ENCODE assay signal across 8 mouse cellular contexts in the genomic region with DNA sequence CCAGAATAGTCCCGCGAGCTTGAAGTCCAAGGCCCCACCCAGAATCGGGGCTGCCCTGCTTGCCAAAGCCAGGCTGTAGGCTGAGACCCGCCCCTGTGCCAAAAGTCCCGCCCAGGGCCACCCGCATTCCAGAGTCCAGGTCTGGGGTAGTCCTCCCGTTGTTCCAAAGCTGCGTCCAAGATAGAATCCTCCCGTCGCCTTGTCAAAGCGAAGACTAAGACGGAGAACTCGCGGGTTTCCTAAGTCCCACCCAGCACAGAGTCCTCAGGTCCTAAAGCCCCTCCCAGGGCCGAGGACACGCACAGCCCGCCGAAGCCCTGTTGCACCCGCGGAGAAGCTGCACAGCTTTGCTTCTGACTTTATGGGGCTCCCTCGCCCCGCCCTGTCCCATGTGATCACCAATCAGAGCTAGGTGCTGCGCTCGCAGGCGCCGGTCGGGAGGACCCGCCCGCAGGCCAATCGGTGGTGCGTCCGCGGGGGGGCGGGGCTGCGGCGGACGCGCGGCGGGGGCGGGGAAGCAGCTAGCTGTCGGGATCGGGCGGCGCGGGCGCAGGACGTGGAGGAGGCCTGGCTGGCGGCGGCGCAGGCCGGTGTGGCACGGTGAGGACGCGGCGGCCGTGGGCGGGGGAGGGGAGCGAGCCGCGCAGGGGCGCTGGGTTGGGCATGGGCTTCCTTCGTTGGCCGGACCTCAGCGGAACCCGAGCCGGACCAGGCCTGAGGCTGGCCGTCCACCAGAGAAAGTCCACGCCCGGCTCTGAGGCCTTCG. TPM values are rescaled to one million over a fixed set of nuclear protein-coding genes. Genes with fewer than 3 reads are reported as not detected.
A peak's percentile ranks its signal among the peaks of the same experiment; 100 is the strongest.
DNase-seq lines count a peak whose midpoint lies in the region; ATAC-seq lines count a peak whose summit lies in the region.

Gene Farp2, plus strand, starts transcription at position 495 of the 766 bp plus-strand sequence.

- peak; percentile 95 for DNase-seq in MEL-GATA-1-ER (ENCODE audit: extremely low read depth, low read depth)
- DNase-seq in cerebellum, adult 8-10 months, result peak; percentile 89
- peak; percentile 95 for DNase-seq in forelimb bud, embryonic 11.5 days (ENCODE audit: low read depth, low spot score)
- peak; percentile 70 for DNase-seq in layer of hippocampus, adult 9-10 months (ENCODE audit: low spot score)
- peak; percentile 78 for DNase-seq in ovary, postnatal 10 days (ENCODE audit: low spot score)
- peak; percentile 91 for DNase-seq in thymus, postnatal 10 days (ENCODE audit: low spot score in 2 of 2)

- peak within 1 kb of the TSS; percentile 80 for H3K9ac ChIP-seq in lung, embryonic 16.5 days (ENCODE audit: low read length)

- H3K27ac ChIP-seq in lung, embryonic 16.5 days (ENCODE audit: low read length), result peak within 1 kb of the TSS; percentile 92

- peak; percentile 95 to 97 for ATAC-seq in hematopoietic stem cell, adult 5-6 weeks (replicated peaks in 1 of 2; ENCODE audit: insufficient read depth in 1 of 2, low FRiP score in 2 of 2, low TSS enrichment in 1 of 2, low read depth in 1 of 2, poor library complexity in 2 of 2, severe bottlenecking in 2 of 2)
- ATAC-seq in lung, embryonic 16.5 days (ENCODE audit: low read depth), result peak; percentile 99

- H3K4me2 ChIP-seq in lung, embryonic 16.5 days (ENCODE audit: low read depth, low read length), result peak within 1 kb of the TSS; percentile 87

- H3K4me3 ChIP-seq in lung, embryonic 16.5 days (ENCODE audit: low read length), result peak within 1 kb of the TSS; percentile 84

- no peaks in the 10 kb centered on the region for H3K9me3 ChIP-seq in lung, embryonic 16.5 days (ENCODE audit: control insufficient read depth, low read length)

- peaks cover 5% of the 10 kb centered on the region; the same call in 1 of the 2 replicates for H3K36me3 ChIP-seq in lung, embryonic 16.5 days (ENCODE audit: control insufficient read depth, insufficient read depth, low read length)

- peaks cover 12% of the 10 kb centered on the region for H3K4me1 ChIP-seq in lung, embryonic 16.5 days (replicated peaks; ENCODE audit: control insufficient read depth, insufficient read depth, low read length)

- under 1% methylated on average over 61 of the region's 71 CpGs for WGBS in lung, embryonic 16.5 days

- no peaks in the 10 kb centered on the region for H3K27me3 ChIP-seq in lung, embryonic 16.5 days (ENCODE audit: control insufficient read depth, insufficient read depth, low read depth, low read length)

RNA-seq across cellular contexts. Expression of gene Farp2, which starts in this region (rescaled TPM):
- total RNA-seq in hematopoietic stem cell, adult 5-6 weeks (2017), result 0.99 and 3.4 TPM in 2 replicates
- polyA plus RNA-seq in lung, embryonic 16.5 days (2015; fragmentation: Nextera tagmentation; extraction: Ambion mirVana), result 4.2 and 6.2 TPM in 2 replicates

Comparison
In these comparisons a context has a peak if more than half of its experiments do, and no peak if none do; other contexts are left out.
1. Peak in every context shown above with its lines: DNase-seq, ATAC-seq, H3K4me3 ChIP-seq and H3K27ac ChIP-seq.